Mouse (Mus musculus) heart, embryonic 13.5 days (tissue): ENCODE results near the gene Zkscan14. TPM values are rescaled to one million over a fixed set of nuclear protein-coding genes. Genes with fewer than 3 reads are reported as not detected.

Experiments
- ATAC-seq: fragments of 200-750 bp; cut with Nextera tagmentation; 2 replicates; pipeline ENCODE4 v1.8.0; 2017; ENCODE audit warnings: moderate TSS enrichment; ENCODE audit not compliant: insufficient number of reproducible peaks, low FRiP score, low TSS enrichment; ENCODE audit errors: extremely low read depth
- H3K27ac ChIP-seq: fragments of 300-500 bp; sonication (generic); replicated peaks from 2 replicates; pipeline ENCODE4 v1.5.1; 2015; ENCODE audit warnings: moderate library complexity, mild to moderate bottlenecking, inconsistent platforms
- H3K27me3 ChIP-seq: fragments of 300-500 bp; sonication (generic); replicated peaks from 2 replicates; pipeline ENCODE4 v1.6.1; 2015; ENCODE audit warnings: mild to moderate bottlenecking, inconsistent platforms
- H3K36me3 ChIP-seq: fragments of 300-500 bp; sonication (generic); 2 replicates; pipeline ENCODE4 v1.6.1; 2015; ENCODE audit warnings: mild to moderate bottlenecking, inconsistent platforms
- H3K4me1 ChIP-seq: fragments of 300-500 bp; sonication (generic); 2 replicates; pipeline ENCODE4 v1.6.1; 2015; ENCODE audit warnings: inconsistent platforms
- H3K4me2 ChIP-seq: fragments of 300-500 bp; sonication (generic); 2 replicates; pipeline ENCODE4 v1.6.1; 2015; ENCODE audit warnings: inconsistent platforms, mild to moderate bottlenecking, moderate library complexity
- H3K4me3 ChIP-seq: fragments of 300-500 bp; sonication (generic); 2 replicates; pipeline ENCODE4 v1.5.1; 2015; ENCODE audit warnings: moderate library complexity, mild to moderate bottlenecking, inconsistent platforms
- H3K9ac ChIP-seq: fragments of 300-500 bp; sonication (generic); 2 replicates; pipeline ENCODE4 v1.6.1; 2015; ENCODE audit warnings: inconsistent platforms, mild to moderate bottlenecking, moderate library complexity
- H3K9me3 ChIP-seq: fragments of 300-500 bp; sonication (generic); 2 replicates; pipeline ENCODE4 v1.6.1; 2016; ENCODE audit warnings: inconsistent platforms
- WGBS: fragments of 180-500 bp; shearing (Covaris S2); methylation state at CpG from one replicate; pipeline ENCODE4 v1.1.7; 2015; ENCODE audit warnings: mixed read lengths; 5-methylcytosine and 5-hydroxymethylcytosine counted together
- polyA plus RNA-seq: library from polyadenylated mRNA; unstranded; fragments of >200 nt; fragmentation: Nextera tagmentation; extraction: Ambion mirVana; gene quantifications from 2 replicates; pipeline ENCODE4 v1.2.1, GENCODE M21; 2015

Zkscan14 gene
- polyA plus RNA-seq, 1 experiment from 2014 or later: 6.9 TPM

DNA sequence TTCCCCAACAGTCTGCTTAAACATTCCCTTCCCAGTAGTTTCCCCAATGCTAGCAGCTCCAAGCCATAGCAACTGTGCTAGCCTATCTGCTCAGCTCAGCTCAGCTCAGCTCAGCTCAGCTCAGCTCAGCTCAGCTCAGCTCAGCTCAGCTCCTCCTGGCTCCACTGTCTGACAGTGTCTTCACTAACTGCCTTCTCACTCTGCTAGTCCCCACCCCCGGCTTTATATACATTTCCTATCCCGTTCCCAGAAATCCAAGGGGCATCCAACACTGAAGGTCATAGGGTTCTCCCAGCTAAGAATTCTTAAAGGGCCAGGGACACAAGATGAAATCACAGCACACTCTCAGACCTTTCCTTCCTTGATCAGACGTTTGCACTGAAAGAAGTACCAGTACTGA lies 37.0 kb downstream of the Zkscan14 start:
- ATAC-seq: no peak
- H3K9me3 ChIP-seq: no peaks in the 10 kb centered on the region
- peak overlapping the region; percentile 97 for H3K4me2 ChIP-seq
- H3K27ac ChIP-seq: no peak overlapping the region
- peak overlapping the region; percentile 13 for H3K4me3 ChIP-seq
- no peaks in the 10 kb centered on the region for H3K27me3 ChIP-seq
- peaks cover 41% of the 10 kb centered on the region for H3K4me1 ChIP-seq
- H3K36me3 ChIP-seq: peaks cover 53% of the 10 kb centered on the region
- 49% methylated on average over 3 of the region's 3 CpGs for WGBS
- peak overlapping the region; percentile 37 for H3K9ac ChIP-seq

GRCm38 (mm10) chr5:145161361-145161760 lies 40.3 kb downstream of the Zkscan14 start:
- Histone ChIP-seq H3K27ac (no peak overlapping the region), H3K4me1 (peaks cover 27% of the 10 kb centered on the region), H3K9ac (no peak overlapping the region), H3K27me3 (no peaks in the 10 kb centered on the region), H3K4me2 (no peak overlapping the region), H3K9me3 (no peaks in the 10 kb centered on the region), H3K4me3 (no peak overlapping the region), H3K36me3 (peaks cover 84% of the 10 kb centered on the region)
- 94% methylated on average over 14 of the region's 14 CpGs for WGBS
- ATAC-seq: no peak

DNA sequence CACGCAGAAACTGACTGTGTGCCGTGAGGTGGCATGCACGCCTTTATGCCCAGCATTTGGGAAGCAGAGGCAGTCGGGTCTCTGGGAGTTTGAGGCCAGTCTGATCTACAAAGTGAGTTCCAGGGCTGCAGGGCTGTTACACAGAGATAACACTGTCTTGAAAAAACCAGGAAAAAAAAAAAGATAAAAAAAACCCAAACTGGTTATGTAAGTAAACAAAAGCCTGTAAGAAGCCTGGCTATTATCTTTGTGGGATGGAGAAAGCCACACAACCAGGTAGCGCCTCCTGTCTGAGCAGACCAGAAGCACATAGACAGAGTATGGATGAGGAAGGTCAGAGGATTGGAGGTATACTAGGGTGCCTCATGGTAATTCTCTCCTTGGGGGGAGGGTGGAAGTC lies 49.0 kb downstream of the Zkscan14 start:
- Histone ChIP-seq H3K4me2 (no peak overlapping the region), H3K4me3 (no peak overlapping the region), H3K27me3 (no peaks in the 10 kb centered on the region), H3K36me3 (peaks cover 95% of the 10 kb centered on the region), H3K4me1 (no peaks in the 10 kb centered on the region), H3K9ac (no peak overlapping the region), H3K9me3 (no peaks in the 10 kb centered on the region), H3K27ac (no peak overlapping the region)
- WGBS: 81% methylated on average over 5 of the region's 5 CpGs
- peak; percentile 27; the same call in 1 of the 2 replicates for ATAC-seq

GRCm38 (mm10) chr5:145149294-145149693 lies 52.4 kb downstream of the Zkscan14 start:
- WGBS: 70% methylated on average over 6 of the region's 6 CpGs
- no peak for ATAC-seq
- Histone ChIP-seq H3K27me3 (no peaks in the 10 kb centered on the region), H3K4me1 (no peaks in the 10 kb centered on the region), H3K9ac (no peak overlapping the region), H3K9me3 (no peaks in the 10 kb centered on the region), H3K4me2 (no peak overlapping the region), H3K27ac (no peak overlapping the region), H3K36me3 (peaks cover 100% of the 10 kb centered on the region), H3K4me3 (no peak overlapping the region)

DNA sequence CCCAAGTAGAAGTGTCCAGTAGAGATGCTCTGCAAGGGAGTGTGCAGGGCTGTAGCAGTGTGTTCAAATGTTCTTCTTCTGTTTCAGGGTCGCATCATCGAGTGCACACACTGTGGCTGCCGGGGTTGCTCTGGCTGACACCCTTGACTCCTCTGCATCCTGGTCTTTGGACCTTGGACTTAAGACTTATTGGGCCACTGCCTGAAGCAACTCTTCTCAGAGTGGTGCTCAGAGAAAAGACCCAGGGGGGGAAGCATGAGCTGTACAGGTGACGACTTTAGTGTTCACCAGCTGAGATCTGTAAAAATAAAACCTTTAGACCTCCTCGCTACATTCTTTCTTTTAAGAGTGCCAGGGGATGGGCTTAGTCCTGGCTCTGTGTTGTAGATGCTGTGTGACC lies 53.9 kb downstream of the Zkscan14 start:
- no peaks in the 10 kb centered on the region for H3K4me1 ChIP-seq
- H3K36me3 ChIP-seq: peaks cover 100% of the 10 kb centered on the region
- H3K4me2 ChIP-seq: no peak overlapping the region
- no peaks in the 10 kb centered on the region for H3K27me3 ChIP-seq
- WGBS: 85% methylated on average over 5 of the region's 5 CpGs
- ATAC-seq: no peak
- no peak overlapping the region for H3K4me3 ChIP-seq
- no peaks in the 10 kb centered on the region for H3K9me3 ChIP-seq
- no peak overlapping the region for H3K9ac ChIP-seq
- no peak overlapping the region for H3K27ac ChIP-seq

Other genes with a start within 250 kb of the Zkscan14 start
- 12.1 and 12.4 TPM in 2 replicates for gene Smurf1, start 236.0 kb downstream of the Zkscan14 start, polyA plus RNA-seq
- not detected in 2 replicates for gene Gm4871, start 169.1 kb downstream of the Zkscan14 start, polyA plus RNA-seq
- not detected in 2 replicates for gene 1700018F24Rik, start 158.9 kb downstream of the Zkscan14 start, polyA plus RNA-seq
- gene Arpc1a, start 118.0 kb downstream of the Zkscan14 start, polyA plus RNA-seq: 92.3 and 99.2 TPM in 2 replicates
- gene Kpna7, start 117.8 kb downstream of the Zkscan14 start, polyA plus RNA-seq: not detected in 2 replicates
- gene Arpc1b, start 87.7 kb downstream of the Zkscan14 start, polyA plus RNA-seq: 221 and 234 TPM in 2 replicates
- 62.4 and 62.6 TPM in 2 replicates for gene Pdap1, start 61.6 kb downstream of the Zkscan14 start, polyA plus RNA-seq
- 135 and 150 TPM in 2 replicates for gene Bud31, start 61.5 kb downstream of the Zkscan14 start, polyA plus RNA-seq
- 11.6 and 11.8 TPM in 2 replicates for gene Ptcd1, start 34.8 kb downstream of the Zkscan14 start, polyA plus RNA-seq
- 27.4 and 28.8 TPM in 2 replicates for gene Cpsf4, start 34.7 kb downstream of the Zkscan14 start, polyA plus RNA-seq
- 1,195 and 1,380 TPM in 2 replicates for gene Atp5j2, start 9.8 kb downstream of the Zkscan14 start, polyA plus RNA-seq
- gene Zkscan5, start 2.7 kb upstream of the Zkscan14 start, polyA plus RNA-seq: 9.5 and 10.9 TPM in 2 replicates
- 26.0 and 30.0 TPM in 2 replicates for gene Zfp655, start 29.8 kb upstream of the Zkscan14 start, polyA plus RNA-seq
- 0.32 and 0.48 TPM in 2 replicates for gene Zscan25, start 78.6 kb upstream of the Zkscan14 start, polyA plus RNA-seq
- gene Cyp3a57, start 143.4 kb upstream of the Zkscan14 start, polyA plus RNA-seq: not detected in 2 replicates